Mouse (Mus musculus) gastrocnemius, postnatal 10 days (tissue): ENCODE results near the gene Bves. TPM values are rescaled to one million over a fixed set of nuclear protein-coding genes. Genes with fewer than 3 reads are reported as not detected.
"Not testable (repeated sequence)": the region's sequence is repeated elsewhere in the genome, so short reads cannot be mapped to it uniquely, and the experiment has no call there.

Experiments
- DNase-seq: peaks from one replicate; pipeline ENCODE4 v3.0.0; 2021; ENCODE audit warnings: mixed read lengths
- total RNA-seq, 2 experiments: library from RNA; stranded (reverse); gene quantifications; 2 replicates each; pipeline ENCODE4 v1.2.3; 2021

Bves gene
- total RNA-seq, 2 experiments from 2014 or later, result 34.0 to 41.2 TPM

- not testable (repeated sequence) for DNase-seq
Measured at GRCm38 (mm10) chr10:45348143-45348542, 12.6 kb downstream of the Bves start.

- DNase-seq, result no peak
Measured at GRCm38 (mm10) chr10:45356091-45356490, 20.5 kb downstream of the Bves start.

GRCm38 (mm10) chr10:45363396-45363795 lies 27.8 kb downstream of the Bves start:
- DNase-seq, result no peak

DNA sequence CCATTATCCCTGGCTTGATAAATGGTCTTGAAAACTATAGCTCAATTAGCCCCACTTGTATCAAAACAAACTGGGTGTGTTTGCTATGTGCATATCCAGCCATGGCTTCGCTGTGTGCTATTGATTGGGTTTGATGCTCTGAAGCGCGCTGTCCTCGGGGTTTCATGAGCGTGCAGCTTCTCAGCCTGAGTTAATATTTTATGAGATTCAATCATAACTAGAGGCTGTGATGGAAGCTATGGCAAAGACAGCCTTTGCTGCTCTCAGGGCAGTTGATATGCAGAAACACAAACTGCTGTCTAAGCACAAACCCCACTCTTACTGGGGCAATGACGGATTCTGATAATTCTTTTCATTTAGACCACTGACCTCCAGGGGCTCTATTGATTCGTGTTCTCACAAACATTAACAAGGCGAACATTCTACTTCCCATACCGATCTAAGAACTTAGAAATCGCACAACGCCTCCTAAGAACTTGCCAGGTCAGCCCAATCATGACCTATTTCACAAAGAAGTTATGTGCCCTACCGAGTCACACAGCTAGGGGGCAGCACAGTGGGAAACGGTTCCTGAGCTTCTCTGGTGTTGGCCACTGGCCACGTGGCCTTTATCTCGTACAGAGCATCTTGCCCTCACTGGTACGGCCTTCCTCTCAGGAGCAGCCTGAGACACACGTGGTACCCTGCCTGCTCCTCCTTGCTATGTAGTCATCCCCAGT lies 31.6 kb downstream of the Bves start:
- no peak for DNase-seq

- no peak for DNase-seq
Measured at GRCm38 (mm10) chr10:45369639-45370038, 34.1 kb downstream of the Bves start.

DNA sequence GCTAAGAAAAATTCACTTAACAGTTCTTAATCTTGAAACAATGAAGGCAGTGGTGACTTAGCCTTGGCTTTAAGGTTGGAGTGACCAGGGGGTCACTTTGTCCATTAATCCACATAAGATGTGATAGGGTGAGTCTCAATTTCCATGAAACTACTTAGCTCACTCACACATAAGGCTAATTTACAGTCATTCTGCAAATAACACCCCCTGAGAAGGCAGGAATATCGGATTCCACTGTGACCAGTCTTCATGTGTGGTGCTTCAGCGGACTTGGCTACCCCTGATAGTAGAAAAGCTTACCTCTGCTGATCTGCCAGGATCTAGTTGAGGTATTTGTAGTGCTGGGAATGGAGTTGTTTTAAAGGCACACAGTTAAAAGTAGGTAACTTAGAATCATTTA lies 35.0 kb downstream of the Bves start:
- DNase-seq, result no peak

- peak; percentile 62 for DNase-seq
Measured at GRCm38 (mm10) chr10:45372994-45373692, 37.6 kb downstream of the Bves start.

DNA sequence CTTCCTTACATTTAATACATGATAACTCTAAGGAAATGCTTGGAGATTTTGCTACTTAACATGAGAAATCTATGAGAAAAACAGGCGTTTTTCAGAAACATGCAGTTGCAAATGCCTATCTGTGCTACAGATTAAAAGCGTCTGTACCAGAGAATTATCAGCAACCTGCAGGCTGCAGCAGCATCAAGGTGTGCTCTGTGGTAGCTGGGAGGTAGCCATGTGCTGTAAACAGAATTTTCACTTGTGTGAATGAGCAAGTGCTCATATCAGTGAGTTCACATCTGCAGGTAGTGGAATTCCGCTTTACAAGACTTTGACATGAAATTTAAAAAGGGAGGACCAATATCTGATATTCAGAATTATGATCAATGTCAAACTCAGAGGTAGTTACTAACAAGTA lies 42.7 kb downstream of the Bves start:
- no peak for DNase-seq

DNA sequence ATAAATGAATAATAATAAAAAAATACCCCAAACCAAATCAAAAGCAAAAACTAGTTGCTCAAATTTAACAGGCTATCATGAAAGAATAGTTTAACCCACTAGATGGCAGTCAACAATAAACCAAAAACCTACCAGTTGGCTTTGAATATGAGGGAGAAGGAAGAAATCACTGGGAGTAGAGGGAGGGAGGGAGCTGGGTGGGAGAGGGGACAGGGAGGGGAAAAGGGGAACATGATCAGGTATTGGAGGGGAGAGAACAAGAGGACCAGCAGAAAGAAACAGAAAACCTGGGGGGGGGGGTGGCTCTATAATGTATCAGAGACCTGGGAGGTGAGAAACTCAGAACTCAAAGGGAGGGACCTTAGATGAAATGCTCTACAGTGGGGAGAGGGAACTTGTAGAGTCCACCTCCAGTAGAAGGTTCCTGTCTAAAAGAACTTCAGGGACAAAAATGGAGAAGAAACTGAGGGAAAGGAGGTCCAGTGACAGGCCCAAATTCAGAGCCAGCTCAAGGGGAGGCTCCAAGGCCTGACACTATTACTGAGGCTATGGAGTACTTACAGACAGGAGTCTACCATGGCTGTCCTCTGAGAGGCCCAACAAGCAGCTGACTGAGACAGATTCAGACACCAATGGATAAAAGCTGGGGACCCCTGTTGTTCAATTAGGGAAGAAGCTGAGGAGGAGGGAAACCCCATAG lies 46.5 kb downstream of the Bves start:
- DNase-seq, result no peak

GRCm38 (mm10) chr10:45382637-45382958 lies 47.0 kb downstream of the Bves start:
- DNase-seq, result no peak

- DNase-seq, result no peak
Measured at GRCm38 (mm10) chr10:45398211-45398610, 62.6 kb downstream of the Bves start.

DNA sequence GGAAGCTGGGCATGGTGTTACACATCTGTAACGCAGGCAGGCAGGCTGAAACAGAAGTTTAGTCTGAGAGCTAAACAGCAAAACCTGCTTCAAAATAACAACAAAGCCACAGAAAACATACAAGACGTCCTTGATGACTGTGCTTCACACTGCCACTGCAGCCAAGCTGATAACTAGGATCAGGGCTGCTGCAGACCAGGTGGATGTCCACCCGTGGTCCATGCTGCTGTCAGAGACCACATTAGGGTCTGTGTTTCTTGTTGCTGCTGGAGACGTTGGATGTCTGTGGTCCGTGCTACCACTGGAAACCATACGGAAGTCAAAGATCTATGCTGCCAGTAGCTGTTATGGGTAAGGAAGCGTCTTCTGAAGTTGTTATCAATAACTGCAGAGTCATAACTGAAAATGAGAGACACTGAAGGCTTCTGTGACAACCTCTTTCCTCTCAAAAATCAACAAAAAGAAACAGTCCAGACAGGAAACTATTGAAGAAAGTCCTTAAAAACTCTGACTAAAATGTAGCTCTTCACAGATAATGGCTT lies 64.2 kb downstream of the Bves start:
- no peak for DNase-seq

- no peak for DNase-seq
Measured at GRCm38 (mm10) chr10:45410624-45411341, 75.2 kb downstream of the Bves start.

GRCm38 (mm10) chr10:45411741-45412140 lies 76.2 kb downstream of the Bves start:
- DNase-seq, result no peak

GRCm38 (mm10) chr10:45412144-45412543 lies 76.6 kb downstream of the Bves start:
- no peak for DNase-seq

Other genes with a start within 250 kb of the Bves start
- gene Popdc3, start 157.7 kb upstream of the Bves start, total RNA-seq, result 10 to 100 TPM; 41.4 to 47.4 TPM
- not detected for gene Lin28b, start 150.6 kb downstream of the Bves start, total RNA-seq
- 1 to 10 TPM; 5.4 to 6.1 TPM for gene Hace1, start 242.1 kb downstream of the Bves start, total RNA-seq